Mouse (Mus musculus) frontal cortex, adult 2 months (tissue): ENCODE results near the gene Cct6b. TPM values are rescaled to one million over a fixed set of nuclear protein-coding genes. Genes with fewer than 3 reads are reported as not detected.

Experiments
- DNase-seq, 2 experiments: peaks; one replicate each; pipeline ENCODE4 v3.0.0; 2022; ENCODE audit warnings: low spot score in 1 of 2; ENCODE audit errors: extremely low spot score in 1 of 2
- polyA plus RNA-seq: library from polyadenylated mRNA; depleted of rRNA; stranded (reverse); fragments of >200 nt; gene quantifications from 2 replicates; pipeline ENCODE4 v1.2.3, GENCODE M21; 2012; rRNA removed

Cct6b gene
- 0.13 and 0.18 TPM in 2 replicates for polyA plus RNA-seq

DNA sequence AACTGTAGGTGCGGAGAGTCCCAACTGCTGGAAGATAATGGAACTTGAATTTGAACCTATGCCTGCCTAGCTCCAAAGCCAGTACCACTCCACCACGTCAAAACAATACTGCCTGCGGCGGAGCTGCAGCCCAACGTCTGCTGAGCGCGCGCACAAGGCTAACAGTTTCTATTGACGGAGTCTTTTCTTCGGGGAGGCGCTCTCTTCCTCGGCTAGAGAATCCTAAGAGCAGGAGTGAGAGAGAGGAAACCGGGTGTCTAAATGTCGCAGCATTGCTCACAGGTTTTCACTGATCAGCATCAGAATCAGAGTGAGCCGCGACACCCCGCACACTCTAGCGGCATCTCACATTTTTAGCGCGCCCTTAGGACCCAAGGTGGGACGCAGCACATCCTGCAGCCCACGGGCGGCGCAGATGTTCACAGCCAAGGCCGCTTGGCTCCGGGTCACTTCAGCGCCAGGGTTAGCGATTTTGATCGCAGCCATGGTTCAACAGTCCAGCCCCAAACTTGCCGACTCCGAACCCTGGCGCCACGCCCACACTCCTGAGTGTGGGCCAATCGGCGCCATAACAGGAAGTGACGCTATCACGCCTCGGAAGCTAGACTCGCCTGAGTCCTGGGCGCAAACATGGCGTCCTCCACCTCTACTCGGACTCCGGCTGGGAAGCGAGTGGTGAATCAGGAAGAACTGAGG, at the start of gene Cct6b, which contains the start of gene Zfp830:
TSS of gene Cct6b (minus strand) at position 580 of the 696 bp plus-strand sequence.
TSS of gene Zfp830 (plus strand) at position 604 of the 696 bp plus-strand sequence.
- peak; percentile 84 to 92 for DNase-seq

DNA sequence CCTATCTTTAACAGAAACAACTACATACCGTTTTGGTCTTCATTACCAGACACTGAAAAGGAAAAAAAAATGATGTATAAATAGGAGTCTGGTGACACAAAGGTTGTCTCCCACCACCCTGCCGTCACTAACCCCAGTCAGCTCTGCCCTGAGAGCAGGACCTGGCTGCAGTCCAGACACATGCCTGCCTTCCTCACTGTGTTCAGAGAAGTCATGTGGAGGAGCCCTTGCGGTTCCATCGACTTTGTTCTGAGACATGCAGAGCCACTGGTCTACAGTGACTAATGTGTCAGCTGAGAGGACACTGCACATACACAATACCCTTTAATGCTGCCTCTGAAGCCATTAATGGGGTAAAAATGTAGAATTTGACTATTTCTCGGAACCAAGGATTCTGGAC, 44.4 kb upstream of the Cct6b start:
- no peak for DNase-seq

DNA sequence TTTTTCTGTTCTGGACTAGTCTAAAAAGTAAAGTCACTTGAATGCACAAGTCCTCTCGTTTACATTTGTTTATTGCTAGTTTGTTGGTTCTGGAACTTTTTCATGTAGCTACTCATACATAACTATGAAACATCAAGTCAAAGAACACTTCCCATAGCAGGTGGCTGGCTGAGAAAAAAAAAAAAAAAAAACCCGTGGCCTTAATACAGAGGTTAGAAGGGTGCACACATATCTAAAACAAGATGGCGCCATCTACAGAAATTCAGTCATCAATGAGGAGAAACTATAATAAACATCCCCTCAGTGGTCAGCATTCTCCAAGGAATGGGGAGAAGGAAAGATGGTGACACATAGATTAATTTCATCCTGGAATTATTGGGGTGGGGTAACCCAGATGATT, 43.2 kb upstream of the Cct6b start:
- no peak for DNase-seq

DNA sequence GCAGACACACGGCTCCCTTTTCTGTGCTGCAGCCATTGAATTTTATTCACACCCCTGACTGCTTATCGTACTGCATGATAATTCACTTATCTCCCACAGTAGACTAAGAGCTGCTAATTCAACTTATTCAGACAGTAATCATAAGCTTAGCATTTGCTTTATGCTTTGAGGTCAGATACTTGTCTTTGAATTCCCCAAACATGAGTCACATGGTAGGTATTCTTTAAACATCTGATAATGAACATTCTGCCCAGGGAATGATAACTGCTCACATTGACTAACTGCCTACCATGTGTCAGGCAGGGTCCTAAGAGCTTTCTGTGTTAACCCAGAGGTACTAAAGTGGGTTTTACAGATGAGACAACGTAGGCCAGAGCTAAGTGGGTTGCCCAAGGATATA, 42.5 kb upstream of the Cct6b start:
- no peak for DNase-seq

DNA sequence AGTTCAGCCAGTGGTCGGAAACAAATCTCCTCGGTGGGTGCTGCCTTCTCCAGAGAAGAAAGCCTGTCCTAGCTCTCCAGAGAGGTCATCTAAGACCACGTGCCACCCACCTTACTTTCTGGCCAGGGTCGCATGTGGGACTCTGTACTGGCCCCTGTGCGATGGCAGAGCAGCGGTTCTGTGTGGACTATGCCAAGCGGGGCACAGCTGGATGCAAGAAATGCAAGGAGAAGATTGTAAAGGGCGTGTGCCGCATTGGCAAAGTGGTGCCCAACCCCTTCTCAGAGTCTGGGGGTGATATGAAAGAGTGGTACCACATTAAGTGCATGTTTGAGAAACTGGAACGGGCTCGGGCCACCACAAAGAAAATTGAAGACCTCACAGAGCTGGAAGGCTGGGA, 19.3 kb upstream of the Cct6b start:
- no peak for DNase-seq

DNA sequence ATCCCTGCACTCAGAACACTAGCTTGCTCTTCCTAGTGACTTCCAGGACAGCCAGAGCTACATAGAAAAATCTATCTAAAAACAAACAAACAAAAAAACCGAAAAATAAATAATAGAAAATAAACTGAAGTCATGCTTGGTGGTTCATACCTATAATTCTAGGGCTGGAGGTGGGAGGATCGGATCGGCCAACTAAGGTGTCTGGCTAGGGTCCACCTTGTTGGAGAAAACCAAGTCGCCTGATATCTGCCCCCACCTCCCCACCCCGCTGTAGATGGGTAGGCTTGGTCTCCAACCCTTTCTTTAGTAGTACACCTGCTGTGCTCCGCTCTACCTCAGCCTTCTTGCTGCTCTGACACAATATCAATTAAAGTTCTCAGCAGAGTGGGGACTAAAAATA, 18.1 kb upstream of the Cct6b start:
- no peak for DNase-seq

DNA sequence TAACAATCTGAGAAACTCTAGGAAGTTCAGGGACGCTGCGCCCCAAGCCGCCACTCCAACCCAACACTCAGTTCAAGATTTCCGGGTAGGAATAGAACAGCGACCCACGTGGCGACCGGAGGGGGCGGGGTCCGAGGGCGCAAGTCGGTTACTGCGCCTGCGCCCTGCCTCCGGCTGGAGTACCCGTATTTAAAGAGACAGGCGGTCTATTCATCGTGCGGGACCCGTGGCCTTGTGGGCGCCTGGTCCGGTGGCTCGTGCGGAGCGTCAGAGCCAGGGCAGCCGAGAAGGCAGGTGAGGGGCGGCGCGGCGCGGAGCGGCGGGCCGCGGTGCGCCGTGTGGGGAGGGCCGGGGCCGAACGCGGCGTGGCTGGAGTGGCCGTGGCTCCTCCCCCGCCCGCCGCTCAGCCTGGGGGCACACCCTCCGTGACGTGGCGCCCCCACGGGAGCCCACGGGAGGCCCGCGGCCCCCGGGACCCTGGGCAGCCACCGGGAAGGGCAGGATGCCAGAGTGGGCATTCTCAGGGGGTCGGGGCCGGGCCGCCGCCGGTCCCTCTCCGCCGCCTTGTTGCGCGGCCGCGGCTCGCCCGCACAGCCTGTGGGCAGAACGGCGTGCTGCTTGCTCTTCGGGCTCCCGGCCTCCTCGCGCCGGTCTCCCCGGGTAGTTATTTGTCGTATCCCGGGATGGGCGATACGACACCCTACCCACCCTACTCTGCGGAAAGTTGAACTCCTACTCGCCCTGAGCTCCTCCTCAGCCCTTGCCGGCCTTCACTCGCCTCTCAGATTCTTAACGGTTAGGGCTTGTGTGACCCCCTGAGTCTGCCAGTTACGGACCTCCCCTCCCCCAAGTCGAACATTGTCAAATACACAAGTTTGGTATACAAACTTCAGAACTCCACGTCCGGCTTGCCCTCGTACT, 17.1 kb upstream of the Cct6b start, which contains the start of gene Lig3:
TSS of gene Lig3 (plus strand) at position 126 of the 921 bp plus-strand sequence.
- DNase-seq: peak; percentile 88 to 96

DNA sequence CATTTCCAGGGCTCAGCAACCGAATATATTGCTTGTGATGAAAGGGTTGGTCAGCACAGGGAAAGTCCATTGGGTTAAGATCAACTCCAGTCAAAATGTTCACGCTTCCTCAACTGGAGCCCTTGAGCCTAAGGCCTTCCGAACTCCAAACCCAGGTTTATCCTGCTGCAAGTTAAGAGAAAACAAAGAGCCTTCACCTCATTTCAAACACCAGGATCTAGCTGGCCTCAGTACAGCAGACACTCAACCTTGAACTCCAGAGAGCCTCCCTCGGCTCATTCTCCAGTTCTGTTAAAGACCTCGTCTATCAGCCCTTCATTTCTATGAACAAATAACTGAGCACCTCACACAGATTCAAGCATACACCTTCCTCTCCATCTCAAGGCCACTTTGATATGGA, 16.0 kb upstream of the Cct6b start:
- no peak for DNase-seq

DNA sequence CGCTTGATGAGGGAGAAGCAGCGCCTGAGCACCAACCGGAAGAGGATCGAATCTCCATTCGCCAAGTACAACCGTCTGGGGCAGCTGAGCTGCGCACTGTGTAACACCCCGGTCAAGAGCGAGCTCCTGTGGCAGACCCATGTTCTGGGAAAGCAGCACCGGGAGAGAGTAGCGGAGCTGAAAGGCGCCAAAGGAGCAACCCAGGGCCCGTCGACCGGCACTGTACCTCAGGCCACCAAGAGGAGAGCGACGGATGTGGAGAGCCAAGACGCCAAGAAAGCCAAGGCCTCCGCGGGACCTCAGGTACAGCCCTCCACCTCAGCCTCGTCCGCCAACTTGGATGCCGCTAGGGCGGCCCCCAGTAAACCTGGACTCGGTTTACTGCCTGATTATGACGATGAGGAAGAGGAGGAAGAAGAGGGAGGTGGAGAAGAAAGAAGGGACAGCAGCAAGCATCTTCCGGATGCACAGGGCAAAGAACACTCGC, 360 bp upstream of the Cct6b start:
- DNase-seq: no peak

DNA sequence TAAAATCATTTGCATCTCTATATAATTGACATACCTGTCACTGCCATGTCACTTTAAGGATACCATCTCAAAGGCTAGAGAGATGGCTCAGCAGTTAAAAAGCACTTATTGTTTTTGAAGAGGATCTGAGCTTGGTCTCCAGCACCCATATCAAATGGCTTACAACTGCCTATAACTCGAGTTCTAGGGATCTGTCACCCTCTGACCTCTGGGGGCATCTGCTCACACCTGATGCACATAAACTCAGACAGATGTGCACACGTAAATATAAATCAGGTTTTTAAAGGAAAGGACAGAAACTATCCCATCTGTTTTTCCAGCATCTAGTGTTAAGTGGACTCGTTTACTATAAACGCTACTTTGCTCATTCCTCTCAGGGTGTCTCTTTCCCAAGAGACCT, 860 bp downstream of the Cct6b start:
- no peak for DNase-seq

DNA sequence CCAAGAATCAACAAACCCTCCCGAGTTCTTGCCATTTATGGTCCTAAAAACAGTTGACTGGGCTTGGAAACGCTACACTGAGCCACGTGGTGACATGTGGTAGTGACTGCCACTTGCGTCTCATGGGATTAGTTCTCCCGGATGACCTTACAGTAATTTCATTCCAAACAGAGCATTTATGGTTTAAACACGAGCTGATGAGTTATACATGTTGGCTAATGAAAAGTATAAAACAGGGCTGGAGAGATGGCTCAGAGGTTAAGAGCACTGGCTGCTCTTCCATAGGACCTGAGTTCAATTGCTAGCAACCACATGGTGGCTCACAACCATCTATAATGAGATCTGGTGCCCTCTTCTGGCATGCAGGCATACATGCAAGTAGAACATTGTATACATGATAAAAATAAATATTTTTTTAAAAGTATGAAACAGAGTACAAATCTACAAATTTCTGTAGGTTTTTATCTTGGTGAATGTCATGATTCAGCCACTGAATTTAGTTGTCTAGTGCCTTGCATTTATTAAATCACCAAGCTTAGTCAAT, 1.8 kb downstream of the Cct6b start:
- DNase-seq: no peak

DNA sequence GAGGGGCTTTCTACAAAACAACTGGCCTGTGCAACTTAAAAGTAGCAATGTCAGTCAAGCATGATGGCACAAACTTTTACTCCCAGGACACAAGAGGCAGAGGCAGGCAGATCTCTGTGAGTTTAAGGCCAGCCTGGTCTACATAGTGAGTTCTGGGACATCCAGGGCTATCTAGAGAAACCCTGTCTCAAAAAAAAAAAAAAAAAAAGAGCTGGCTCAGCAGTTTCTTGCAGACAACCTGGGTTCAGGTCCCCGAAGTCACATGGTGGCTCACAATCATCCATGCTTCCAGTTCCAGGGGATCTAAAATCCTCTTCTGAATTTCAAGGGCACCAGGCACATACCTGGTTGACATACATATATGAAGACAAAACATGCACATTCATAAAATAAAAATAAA, 8.2 kb downstream of the Cct6b start:
- DNase-seq: no peak

DNA sequence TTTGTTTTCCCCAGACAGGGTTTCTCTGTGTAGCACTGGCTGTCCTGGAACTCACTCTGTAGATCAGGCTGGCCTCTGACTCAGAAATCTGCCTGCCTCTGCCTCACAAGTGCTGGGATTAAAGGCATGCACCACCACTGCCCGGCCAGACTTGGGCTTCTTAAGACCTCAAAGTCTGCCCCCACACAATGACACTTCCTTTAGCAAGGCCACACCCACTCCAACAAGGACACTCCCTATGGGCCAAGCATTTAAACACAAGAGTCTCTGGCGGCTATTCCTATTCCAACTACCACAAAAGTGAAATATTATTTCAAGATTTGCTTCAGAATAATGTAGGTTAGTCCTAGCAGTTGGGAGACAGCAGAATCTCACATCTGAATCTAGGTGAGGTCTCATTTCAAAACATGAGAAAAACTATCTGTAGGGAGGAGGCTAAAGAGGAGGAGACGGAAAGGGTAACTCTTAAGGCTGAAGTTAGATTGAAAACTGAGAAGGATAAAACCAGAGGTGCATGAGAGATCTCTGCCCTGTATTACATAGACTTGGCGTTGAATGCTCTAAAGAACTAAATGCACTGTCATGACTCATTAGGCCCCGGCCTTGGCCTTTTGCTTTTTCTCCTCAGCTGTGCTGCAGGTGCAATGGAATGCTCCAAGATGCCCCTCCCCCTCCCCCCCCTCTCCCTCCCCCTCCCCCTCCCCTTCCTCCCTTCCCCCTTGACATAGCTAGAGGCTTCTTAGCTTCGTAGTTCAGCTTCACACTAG, 11.6 kb downstream of the Cct6b start:
- DNase-seq: no peak

DNA sequence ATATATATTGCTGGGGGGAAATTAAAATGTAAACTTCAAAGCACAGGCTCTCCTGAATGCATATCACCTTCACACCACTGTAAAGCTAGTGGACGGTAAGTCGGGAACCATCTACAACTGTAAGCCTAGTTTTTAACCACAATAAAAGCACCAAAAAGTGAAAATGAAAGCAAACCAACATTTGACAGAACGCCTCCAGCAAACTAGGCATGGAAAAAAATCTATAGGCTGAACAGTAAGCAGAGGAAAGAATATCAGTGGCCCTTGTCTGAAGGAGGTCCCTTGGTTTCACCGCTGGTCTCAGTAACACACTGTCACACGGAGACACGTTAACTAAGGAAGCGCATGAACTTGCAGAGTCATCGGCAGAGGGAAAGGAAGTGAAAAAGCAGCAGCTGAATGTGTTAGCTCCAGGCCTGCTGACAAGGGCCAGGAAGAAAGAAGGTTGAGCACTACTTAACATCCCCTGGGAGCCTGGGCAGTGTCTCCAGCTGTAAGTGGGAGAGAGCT, 17.2 kb downstream of the Cct6b start:
- no peak for DNase-seq

DNA sequence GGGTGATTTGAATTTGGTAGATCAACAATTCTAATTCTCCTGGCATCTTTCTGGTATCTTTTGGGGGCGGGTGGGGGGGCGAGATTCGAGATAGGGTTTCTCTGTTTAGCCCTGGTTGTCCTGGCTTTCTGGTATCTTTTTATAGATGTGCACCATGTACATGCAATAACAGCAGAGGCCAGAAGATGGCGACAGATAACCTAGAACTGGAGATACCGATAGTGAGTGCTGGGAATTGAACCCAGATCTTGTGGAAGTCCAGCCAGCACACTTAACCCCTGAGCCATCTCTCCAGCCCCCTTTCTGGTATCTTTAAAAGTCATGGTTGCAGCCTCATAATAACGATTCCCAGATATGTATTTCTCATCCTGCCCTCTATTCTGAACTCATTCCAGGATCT, 18.0 kb downstream of the Cct6b start:
- DNase-seq: peak in 1 of 2 experiments; percentile 19

DNA sequence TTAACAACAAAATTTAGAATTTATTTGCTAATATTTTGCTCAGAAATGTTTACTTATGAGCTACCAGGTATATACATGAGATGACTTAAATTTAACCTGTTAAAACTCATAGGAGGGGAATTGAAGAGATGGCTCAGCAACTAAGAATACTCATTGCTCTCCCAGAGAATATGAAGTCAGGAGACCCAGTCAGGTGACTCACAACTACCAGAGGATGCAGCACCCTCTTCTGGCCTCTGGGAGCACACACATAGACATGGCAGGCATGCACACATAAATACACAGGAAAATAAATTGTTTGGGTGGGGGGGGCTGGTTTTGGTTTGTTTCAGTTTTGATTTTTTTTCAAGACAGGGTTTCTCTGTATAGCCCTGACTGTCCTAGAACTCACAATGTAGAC, 25.1 kb downstream of the Cct6b start:
- no peak for DNase-seq

DNA sequence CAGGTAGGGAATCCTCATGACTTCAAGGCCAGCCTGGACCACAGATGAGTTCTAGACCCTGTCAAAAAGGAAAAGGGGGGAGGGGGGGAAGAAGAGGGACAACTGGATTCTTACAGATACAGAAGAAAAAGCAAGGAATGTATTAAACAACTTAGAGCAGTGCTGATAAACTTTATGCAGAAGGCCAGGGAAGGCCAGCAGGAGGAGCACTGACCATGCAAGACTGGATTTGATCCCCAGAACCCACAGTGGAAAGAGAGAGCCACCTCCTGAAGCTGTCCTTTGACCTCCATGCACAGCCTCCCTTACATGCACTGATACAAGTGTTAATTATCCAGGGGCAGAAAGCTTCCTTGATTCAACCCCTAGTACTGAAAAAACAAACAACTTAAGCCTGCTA, 29.9 kb downstream of the Cct6b start:
- no peak for DNase-seq

DNA sequence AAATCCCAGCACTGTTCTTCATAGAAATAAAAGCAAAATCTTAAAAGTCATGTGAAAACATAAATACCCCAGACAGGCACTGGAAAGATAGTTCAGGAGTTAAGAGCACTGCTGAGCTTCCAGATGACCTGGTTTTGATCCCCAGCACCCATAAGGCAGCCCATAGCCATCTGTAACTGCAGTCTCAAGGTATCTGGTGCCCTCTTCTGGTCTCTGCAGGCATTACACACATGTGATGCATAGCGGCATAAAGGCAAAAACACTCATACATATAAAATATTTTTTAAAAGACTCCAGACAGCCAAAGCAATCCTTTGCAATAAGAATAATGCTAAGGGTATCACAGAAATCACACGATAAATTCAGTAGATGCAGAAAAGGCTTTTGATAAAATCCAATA, 37.3 kb downstream of the Cct6b start:
- DNase-seq: no peak

DNA sequence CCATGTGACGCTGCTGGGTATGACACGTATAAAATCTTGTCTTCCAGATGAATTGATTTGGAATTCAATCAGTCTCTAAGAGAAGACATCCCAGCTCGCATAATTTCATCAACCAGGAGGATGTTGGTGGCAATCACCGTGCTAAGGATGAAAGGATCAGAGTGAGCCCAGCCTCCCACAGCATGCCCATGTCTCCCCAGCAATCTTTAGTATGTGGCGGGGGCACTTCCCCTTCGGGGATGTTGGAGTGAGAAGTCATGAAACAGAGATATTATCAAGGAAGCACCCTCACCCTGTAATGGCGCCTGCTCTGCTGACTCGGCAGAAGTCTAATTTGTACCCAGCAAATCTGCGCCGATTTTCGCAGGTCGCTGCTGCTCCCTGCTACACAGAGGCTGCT, 44.8 kb downstream of the Cct6b start:
- DNase-seq: no peak

DNA sequence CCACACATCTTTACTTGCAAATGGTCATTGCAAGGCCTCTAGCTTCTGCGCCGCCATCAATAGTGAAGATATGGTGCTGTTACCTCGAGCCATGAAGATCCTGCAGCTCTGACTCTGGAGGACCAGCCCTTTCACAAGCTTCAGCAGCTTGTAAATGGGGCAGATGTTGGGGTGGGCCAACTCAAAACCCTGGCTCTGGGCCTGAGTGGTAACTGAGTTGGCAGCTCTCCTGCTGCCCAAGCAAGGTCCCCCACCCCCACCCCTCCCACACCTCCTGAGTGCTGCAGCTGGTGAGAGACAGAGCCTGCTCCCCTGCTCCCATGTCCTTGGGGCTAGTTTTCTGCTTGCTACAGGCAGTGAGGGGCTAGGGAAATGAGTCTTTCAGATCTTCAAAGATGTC, 51.4 kb downstream of the Cct6b start:
- no peak for DNase-seq
